Mouse (Mus musculus): Measurements from ENCODE around the gene Mtmr1.
"Not testable (repeated sequence)": the region's sequence is repeated elsewhere in the genome, so short reads cannot be mapped to it uniquely, and the experiment has no call there.

The Mtmr1 gene

GRCm38 (mm10) chrX:71364554-71364991 lies at the start of gene Mtmr1:
Gene Mtmr1 (plus strand): TSS chrX:71364760.
- DNase-seq: peak; percentile 77

DNA sequence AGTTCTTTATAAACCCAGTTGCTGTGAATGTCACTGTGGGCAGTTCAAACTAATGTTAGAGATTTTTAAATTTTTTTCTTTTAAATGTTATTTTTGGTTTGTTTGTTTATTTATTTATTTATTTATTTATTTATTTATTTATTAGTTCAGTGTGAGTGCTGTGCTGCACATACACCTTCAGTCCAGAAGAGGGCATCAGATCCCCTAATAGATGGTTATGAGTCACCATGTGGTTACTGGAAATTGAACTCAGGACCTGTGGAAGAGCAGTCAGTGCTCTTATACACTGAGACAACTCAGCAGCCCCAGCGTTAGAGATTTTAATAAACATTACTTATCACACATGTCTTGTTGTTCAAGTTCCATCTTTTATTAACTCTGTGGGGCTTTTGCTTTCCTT lies 12.5 kb upstream of the Mtmr1 start:
- no peak for DNase-seq

- no peak for DNase-seq
These were observed 9.2 kb upstream of the Mtmr1 start for GRCm38 (mm10) chrX:71355331-71355730.

DNA sequence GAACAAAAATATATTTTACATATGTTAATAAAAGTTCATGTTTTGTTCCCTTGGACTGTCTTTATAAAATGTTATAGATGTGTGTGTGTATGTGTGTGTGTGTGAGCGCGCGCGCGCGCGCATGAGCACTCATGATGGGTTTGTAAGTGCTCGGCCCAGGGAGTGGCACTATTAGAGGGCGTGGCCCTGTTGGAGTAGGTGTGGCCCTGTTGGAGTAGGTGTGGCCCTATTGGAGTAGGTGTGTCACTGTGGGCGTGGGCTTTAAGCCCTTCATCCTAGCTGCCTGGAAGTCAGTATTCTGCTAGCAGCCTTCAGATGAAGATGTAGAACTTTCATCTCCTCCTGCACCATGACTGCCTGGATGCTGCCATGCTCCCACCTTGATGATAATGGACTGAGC lies 2.8 kb upstream of the Mtmr1 start:
- DNase-seq: not testable (repeated sequence)

DNA sequence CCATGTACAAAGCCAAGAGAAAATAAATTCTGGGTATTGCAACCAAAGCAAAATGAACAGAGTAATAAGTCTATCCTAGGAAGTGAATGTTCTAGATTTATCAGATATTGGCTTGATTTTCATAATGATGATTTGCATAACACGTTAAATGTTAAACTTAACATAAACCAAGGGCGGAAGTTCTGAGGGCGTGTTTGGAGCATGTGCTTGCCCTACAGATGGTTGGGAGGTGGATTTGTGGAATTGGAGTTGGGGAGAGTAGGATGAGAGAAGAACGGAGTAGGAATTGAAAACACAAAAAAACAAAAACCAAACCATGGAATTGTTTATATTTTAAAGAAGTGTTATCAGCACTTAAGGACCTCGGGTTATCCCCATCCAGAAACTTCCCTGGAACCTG lies 498 bp upstream of the Mtmr1 start:
- DNase-seq: no peak

DNA sequence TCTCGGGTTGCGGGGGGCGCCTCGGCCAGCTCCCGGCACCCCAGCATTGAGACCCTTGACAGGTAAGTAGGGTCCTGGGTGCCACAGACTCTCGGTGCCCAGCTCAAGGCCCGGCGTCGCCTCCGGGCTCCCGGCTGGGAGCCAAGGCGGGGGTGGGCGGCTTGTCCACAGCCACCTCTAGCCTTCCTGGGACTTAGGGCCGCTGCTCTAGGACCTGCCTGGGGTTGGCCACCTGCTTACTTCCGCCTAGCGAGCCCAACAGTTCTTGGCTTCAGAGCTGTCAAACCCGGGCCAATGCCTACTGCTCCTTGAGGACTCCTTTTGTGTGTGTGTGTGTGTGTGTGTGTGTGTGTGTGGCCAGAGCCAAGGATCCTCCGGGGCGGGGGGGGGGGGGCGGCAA lies 451 bp downstream of the Mtmr1 start:
- DNase-seq: peak; percentile 35

DNA sequence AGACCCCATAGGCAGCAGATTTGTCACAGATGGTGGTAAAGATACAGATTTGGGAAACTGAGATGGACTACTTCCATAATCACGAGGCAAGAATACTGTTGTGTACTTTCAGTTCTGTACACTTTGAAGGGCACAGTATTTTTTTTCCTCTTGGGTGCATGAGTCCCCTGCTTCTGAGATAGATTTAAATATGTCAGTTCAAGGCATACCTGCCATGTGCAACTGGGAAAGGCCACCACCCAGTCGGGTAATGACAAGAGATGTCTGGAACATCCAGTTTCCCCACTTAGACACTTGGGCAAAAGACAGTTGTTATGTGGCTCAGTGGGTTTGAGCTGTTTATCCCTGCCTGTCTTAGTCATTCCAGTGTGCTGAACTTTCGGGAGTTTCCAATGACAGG lies 950 bp downstream of the Mtmr1 start:
- DNase-seq: no peak

GRCm38 (mm10) chrX:71366973-71367372 lies 2.4 kb downstream of the Mtmr1 start:
- no peak for DNase-seq

- no peak for DNase-seq
These were observed 12.2 kb downstream of the Mtmr1 start for GRCm38 (mm10) chrX:71376781-71377180.

- no peak for DNase-seq
These were observed 13.9 kb downstream of the Mtmr1 start for GRCm38 (mm10) chrX:71378435-71378834.

DNA sequence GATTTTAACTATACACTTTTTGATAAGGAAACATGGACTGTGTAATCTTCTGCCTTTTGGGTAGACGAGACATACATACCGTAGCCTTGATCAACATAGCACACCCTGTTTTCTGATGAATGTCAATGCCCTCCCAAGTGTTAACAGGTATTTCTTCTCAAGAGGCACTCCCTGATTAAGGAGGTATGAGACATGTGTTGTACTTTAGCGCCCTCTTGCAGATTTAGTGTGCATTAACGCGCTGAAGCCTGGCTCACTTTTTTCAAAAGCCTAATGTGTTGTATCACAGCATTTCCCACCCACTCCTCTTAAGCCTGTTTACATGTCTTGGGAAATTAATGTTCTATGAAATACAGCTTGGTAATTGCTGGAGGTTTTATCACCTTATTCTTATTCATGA lies 17.0 kb downstream of the Mtmr1 start:
- peak; percentile 31 for DNase-seq

GRCm38 (mm10) chrX:71396326-71396725 lies 31.8 kb downstream of the Mtmr1 start:
- DNase-seq: no peak

- no peak for DNase-seq
These were observed 41.7 kb downstream of the Mtmr1 start for GRCm38 (mm10) chrX:71406290-71406689.

DNA sequence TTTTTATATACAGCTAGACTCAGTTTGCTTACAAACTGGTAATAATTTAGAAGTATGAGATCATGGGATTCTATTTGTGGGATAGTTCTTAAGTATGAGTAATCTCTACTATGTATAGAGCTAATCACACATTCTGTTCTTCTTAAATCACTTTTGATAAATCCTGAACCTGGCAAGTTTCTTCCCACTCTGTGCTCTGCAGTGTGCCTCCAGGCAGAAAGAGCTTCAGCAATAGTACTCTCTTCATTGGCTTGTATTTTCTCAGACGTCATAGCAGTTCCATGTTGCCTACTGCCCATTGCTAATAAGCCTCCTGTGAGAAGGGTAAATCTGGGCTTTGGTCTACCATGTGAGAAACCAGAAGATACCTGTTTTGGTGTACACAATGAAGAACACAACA lies 43.8 kb downstream of the Mtmr1 start:
- no peak for DNase-seq

DNA sequence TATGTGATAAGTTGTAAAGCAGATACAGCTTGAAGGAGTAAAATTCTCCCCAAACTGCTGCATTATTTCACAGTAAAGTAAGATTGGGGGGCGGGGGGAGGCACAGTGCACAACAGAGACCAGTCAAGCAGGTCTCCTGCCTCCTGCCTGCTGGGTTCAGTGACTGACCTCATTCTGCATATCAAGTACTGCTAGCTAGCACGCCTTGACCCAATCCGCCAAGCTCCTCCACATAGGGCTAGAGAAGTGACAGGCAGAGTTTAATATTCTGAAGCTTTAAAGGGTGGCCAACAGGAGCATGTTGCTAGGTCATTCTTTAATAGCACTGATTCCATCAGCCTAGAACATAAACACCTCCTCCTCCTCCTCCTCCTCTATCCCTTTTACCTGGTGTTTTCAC lies 48.2 kb downstream of the Mtmr1 start:
- DNase-seq: no peak

DNA sequence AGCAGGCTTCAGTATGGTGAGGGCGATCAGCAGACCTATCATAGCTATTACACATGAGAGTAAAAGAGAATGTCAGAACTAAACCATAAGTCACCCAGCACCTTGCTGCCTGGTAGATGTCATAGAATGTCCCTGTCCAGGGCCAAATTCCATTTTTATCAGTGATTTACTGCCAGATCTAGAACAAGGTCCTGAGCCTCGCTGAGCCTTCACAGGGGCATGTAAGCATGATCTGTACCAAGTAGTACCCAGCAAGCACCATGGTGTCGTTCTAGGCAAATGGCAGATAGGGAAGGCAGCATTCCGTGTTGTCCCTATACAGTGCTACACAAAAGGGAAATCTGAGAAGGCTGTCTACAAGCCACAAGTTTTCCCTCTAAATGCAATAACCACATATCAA lies 49.1 kb downstream of the Mtmr1 start:
- no peak for DNase-seq

GRCm38 (mm10) chrX:71424852-71425251 lies 60.3 kb downstream of the Mtmr1 start:
- DNase-seq: no peak

GRCm38 (mm10) chrX:71425746-71426519 lies 61.4 kb downstream of the Mtmr1 start:
- peak; percentile 74 for DNase-seq

DNA sequence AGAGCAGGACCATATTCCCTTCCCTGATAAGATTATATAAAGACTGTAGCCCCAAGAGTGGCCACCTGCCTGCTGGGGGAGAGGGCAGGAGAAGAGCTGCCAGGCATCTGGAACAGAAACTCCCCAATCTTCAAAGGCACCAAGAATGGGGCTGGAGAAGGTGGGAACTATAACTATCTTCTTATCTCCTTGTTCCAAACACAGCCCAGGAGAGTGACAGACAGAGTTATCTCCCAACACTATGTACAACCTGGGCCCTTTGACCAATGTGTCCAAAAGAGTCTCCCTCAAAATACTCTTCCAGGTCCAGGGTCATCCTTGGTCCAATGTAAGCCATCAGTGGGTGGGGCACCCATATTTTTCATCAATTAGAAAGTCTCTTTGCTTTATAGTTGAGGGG lies 62.9 kb downstream of the Mtmr1 start:
- DNase-seq: no peak

DNA sequence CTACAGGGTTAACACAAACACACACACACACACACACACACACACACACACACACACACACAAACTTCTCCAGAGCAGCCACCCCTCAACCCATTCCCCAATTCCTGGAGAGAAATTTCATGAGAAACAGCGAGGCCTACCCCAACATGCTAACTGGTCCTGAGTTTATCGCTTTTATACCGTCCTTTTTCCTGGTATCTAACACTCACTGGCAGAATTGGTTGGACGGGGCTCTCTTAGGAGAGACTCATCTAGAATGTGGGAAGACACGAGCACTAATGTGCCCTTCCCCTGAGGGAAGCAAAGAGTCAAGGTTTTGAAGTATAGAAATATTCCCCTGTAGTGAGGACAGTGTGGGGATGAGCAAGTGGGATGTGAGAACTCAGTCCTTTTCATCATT lies 66.3 kb downstream of the Mtmr1 start:
- no peak for DNase-seq

DNA sequence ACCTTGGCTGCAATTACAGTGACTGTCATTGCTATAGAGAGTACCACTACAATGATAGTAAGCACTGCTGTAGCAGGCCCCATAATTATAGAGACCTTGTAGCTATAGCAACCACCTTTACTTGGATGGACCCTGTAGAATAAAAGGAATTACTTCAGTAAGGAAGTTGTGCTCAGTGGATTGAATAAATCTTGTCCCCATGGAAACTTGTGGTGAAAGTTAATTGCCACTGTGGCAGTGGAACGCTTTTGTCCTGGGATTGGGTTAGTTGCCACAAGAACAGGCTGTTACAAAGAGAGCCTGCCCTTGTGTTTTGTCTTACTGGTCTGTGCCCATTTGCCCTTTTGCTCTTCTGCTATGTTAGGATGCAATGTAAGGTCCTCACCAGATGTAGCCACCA lies 69.9 kb downstream of the Mtmr1 start:
- DNase-seq: no peak

DNA sequence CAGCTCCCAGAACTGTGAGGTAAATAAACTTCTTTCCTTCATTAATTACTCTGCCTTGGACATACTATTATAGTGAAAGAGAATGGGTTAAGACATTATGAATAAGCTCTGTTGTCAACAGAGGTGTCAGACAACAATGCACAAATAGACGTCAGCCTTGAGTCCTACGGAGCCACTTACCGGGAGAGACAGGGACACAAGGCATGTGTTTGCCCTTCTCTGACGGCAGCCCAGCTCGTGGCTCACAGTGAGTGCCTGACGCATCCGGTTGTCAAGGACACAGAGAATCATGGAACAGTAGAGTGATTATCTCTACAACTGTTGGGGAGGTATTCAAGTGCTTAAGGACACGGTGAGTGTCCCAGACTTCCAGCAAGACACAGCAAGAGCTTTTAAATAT lies 70.3 kb downstream of the Mtmr1 start:
- DNase-seq: no peak

GRCm38 (mm10) chrX:71435542-71435941 lies 71.0 kb downstream of the Mtmr1 start:
- DNase-seq: no peak

- DNase-seq: no peak
These were observed 74.9 kb downstream of the Mtmr1 start for GRCm38 (mm10) chrX:71439473-71439872.

DNA sequence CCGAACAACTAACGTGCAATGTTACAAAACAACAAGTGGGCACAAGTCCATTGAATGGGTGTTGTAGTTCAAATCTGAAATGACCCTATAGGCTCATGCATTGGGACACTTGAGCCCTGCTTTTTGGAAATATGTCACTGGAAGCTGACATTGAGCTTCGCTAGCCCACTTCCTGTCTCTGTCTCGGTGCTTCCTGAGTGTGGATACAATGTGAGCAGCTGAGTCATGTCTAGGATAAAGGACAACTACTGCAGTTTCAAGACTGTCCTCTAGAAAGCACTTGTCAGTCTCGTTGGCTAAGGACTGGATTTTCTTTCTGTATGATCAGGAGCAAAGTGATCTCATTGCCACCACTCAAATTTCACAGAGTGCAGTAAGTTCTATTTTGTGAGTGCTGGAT lies 78.4 kb downstream of the Mtmr1 start:
- no peak for DNase-seq
